Mouse (Mus musculus) midbrain, embryonic 11.5 days (tissue): ENCODE results near the gene Hspb3. TPM values are rescaled to one million over a fixed set of nuclear protein-coding genes. Genes with fewer than 3 reads are reported as not detected.

Experiments used
- ATAC-seq: fragments of 200-750 bp; cut with Nextera tagmentation; 2 replicates; pipeline ENCODE4 v1.8.0; 2017; ENCODE audit warnings: moderate TSS enrichment, moderate library complexity; ENCODE audit not compliant: low FRiP score
- DNase-seq: peaks from one replicate; pipeline ENCODE4 v3.0.0; 2015; ENCODE audit warnings: low spot score; ENCODE audit errors: missing footprints
- H3K27ac ChIP-seq: fragments of 300-500 bp; sonication (generic); 2 replicates; pipeline ENCODE4 v1.5.1; 2014; ENCODE audit warnings: low read depth, low read length
- H3K27me3 ChIP-seq: fragments of 300-500 bp; sonication (generic); 2 replicates; pipeline ENCODE4 v1.6.1; 2014; ENCODE audit warnings: mild to moderate bottlenecking, low read length, moderate library complexity, mixed read lengths; ENCODE audit not compliant: control insufficient read depth, insufficient read depth
- H3K36me3 ChIP-seq: fragments of 300-500 bp; sonication (generic); 2 replicates; pipeline ENCODE4 v1.6.1; 2014; ENCODE audit warnings: mild to moderate bottlenecking, low read length, moderate library complexity, mixed read lengths; ENCODE audit not compliant: control insufficient read depth, insufficient read depth
- H3K4me1 ChIP-seq: fragments of 300-500 bp; sonication (generic); 2 replicates; pipeline ENCODE4 v1.6.1; 2014; ENCODE audit warnings: low read length; ENCODE audit not compliant: control insufficient read depth, insufficient read depth
- H3K4me2 ChIP-seq: fragments of 300-500 bp; sonication (generic); 2 replicates; pipeline ENCODE4 v1.6.1; 2014; ENCODE audit warnings: mild to moderate bottlenecking, moderate library complexity
- H3K4me3 ChIP-seq: fragments of 300-500 bp; sonication (generic); 2 replicates; pipeline ENCODE4 v1.5.1; 2014; ENCODE audit warnings: low read depth, low read length
- H3K9ac ChIP-seq: fragments of 300-500 bp; sonication (generic); 2 replicates; pipeline ENCODE4 v1.6.1; 2014; ENCODE audit warnings: low read length
- H3K9me3 ChIP-seq: fragments of 300-500 bp; sonication (generic); 2 replicates; pipeline ENCODE4 v1.6.1; 2016; ENCODE audit warnings: low read length; ENCODE audit not compliant: control insufficient read depth
- WGBS: fragments of 180-500 bp; shearing (Covaris S2); extraction: QIAGEN DNeasy Blood & Tissue Kit; methylation state at CpG from one replicate; pipeline ENCODE4 v1.1.7; 2014; 5-methylcytosine and 5-hydroxymethylcytosine counted together
- polyA plus RNA-seq: library from polyadenylated mRNA; unstranded; fragments of >200 nt; fragmentation: Nextera tagmentation; extraction: Ambion mirVana; gene quantifications from 2 replicates; pipeline ENCODE4 v1.2.1, GENCODE M21; 2014

Gene Hspb3
- polyA plus RNA-seq: not detected in 2 replicates

GRCm38 (mm10) chr13:113663151-113663779, at the start of gene Hspb3:
Gene Hspb3, minus strand, starts transcription at chr13:113663676.
- Histone ChIP-seq H3K9ac (no peak within 1 kb of the TSS), H3K36me3 (no peaks in the 10 kb centered on the region), H3K27ac (no peak within 1 kb of the TSS), H3K27me3 (no peaks in the 10 kb centered on the region), H3K9me3 (no peaks in the 10 kb centered on the region), H3K4me3 (no peak within 1 kb of the TSS), H3K4me2 (no peak within 1 kb of the TSS), H3K4me1 (no peaks in the 10 kb centered on the region)
- 82% methylated on average over 28 of the region's 28 CpGs for WGBS
- ATAC-seq: no peak
- no peak for DNase-seq

GRCm38 (mm10) chr13:113713186-113713585, 49.7 kb upstream of the Hspb3 start:
- DNase-seq (no peak), ATAC-seq (no peak)
- WGBS: 74% methylated on average over 3 of the region's 3 CpGs
- H3K36me3 ChIP-seq: no peaks in the 10 kb centered on the region
- H3K4me1 ChIP-seq: no peaks in the 10 kb centered on the region
- no peak overlapping the region for H3K27ac ChIP-seq
- no peaks in the 10 kb centered on the region for H3K27me3 ChIP-seq
- no peak overlapping the region for H3K4me2 ChIP-seq
- H3K9me3 ChIP-seq: no peaks in the 10 kb centered on the region
- H3K4me3 ChIP-seq: no peak overlapping the region
- H3K9ac ChIP-seq: no peak overlapping the region

- H3K27ac ChIP-seq: no peak overlapping the region
- peak; percentile 88 for ATAC-seq
- H3K9ac ChIP-seq: no peak overlapping the region
- no peak overlapping the region for H3K4me2 ChIP-seq
- H3K4me1 ChIP-seq: peaks cover 4% of the 10 kb centered on the region; the same call in 1 of the 2 replicates
- H3K9me3 ChIP-seq: no peaks in the 10 kb centered on the region
- DNase-seq: no peak
- WGBS: 7% methylated on average over 4 of the region's 4 CpGs
- H3K4me3 ChIP-seq: no peak overlapping the region
- H3K36me3 ChIP-seq: no peaks in the 10 kb centered on the region
- no peaks in the 10 kb centered on the region for H3K27me3 ChIP-seq
Measured at GRCm38 (mm10) chr13:113706183-113706582, 42.7 kb upstream of the Hspb3 start.

- H3K27me3 ChIP-seq: no peaks in the 10 kb centered on the region
- no peak overlapping the region for H3K4me3 ChIP-seq
- H3K9me3 ChIP-seq: no peaks in the 10 kb centered on the region
- no peak overlapping the region for H3K9ac ChIP-seq
- 78% methylated on average over 3 of the region's 3 CpGs for WGBS
- H3K4me2 ChIP-seq: no peak overlapping the region
- ATAC-seq (no peak), DNase-seq (no peak)
- peaks cover 6% of the 10 kb centered on the region for H3K4me1 ChIP-seq
- H3K27ac ChIP-seq: no peak overlapping the region
- no peaks in the 10 kb centered on the region for H3K36me3 ChIP-seq
Measured at GRCm38 (mm10) chr13:113701185-113701584, 37.7 kb upstream of the Hspb3 start.

GRCm38 (mm10) chr13:113699928-113700327, 36.5 kb upstream of the Hspb3 start:
- DNase-seq (peak; percentile 45), ATAC-seq (no peak)
- Histone ChIP-seq H3K36me3 (no peaks in the 10 kb centered on the region), H3K4me3 (no peak overlapping the region), H3K9me3 (no peaks in the 10 kb centered on the region), H3K27ac (no peak overlapping the region), H3K9ac (no peak overlapping the region), H3K4me1 (peaks cover 4% of the 10 kb centered on the region), H3K27me3 (no peaks in the 10 kb centered on the region), H3K4me2 (no peak overlapping the region)
- 88% methylated on average over 8 of the region's 8 CpGs for WGBS

GRCm38 (mm10) chr13:113699415-113699873, 36.0 kb upstream of the Hspb3 start:
- Histone ChIP-seq H3K4me3 (no peak overlapping the region), H3K9me3 (no peaks in the 10 kb centered on the region), H3K27me3 (no peaks in the 10 kb centered on the region), H3K4me2 (no peak overlapping the region), H3K9ac (no peak overlapping the region), H3K36me3 (no peaks in the 10 kb centered on the region), H3K27ac (no peak overlapping the region), H3K4me1 (peaks cover 4% of the 10 kb centered on the region)
- ATAC-seq: peak; percentile 78
- WGBS: 25% methylated on average over 11 of the region's 11 CpGs
- peak; percentile 83 for DNase-seq

GRCm38 (mm10) chr13:113696838-113697321, 33.4 kb upstream of the Hspb3 start:
- no peaks in the 10 kb centered on the region for H3K36me3 ChIP-seq

GRCm38 (mm10) chr13:113693383-113693782, 29.9 kb upstream of the Hspb3 start:
- 23% methylated on average over 6 of the region's 6 CpGs for WGBS
- Histone ChIP-seq H3K4me2 (no peak overlapping the region), H3K9me3 (no peaks in the 10 kb centered on the region), H3K27me3 (no peaks in the 10 kb centered on the region), H3K4me3 (no peak overlapping the region), H3K27ac (no peak overlapping the region), H3K4me1 (no peaks in the 10 kb centered on the region), H3K9ac (no peak overlapping the region), H3K36me3 (no peaks in the 10 kb centered on the region)
- ATAC-seq (peak; percentile 72; the same call in 1 of the 2 replicates), DNase-seq (peak; percentile 89)

More at GRCm38 (mm10) chr13:113696838-113697321, 33.4 kb upstream of the Hspb3 start:
- Histone ChIP-seq H3K27me3 (no peaks in the 10 kb centered on the region), H3K9me3 (no peaks in the 10 kb centered on the region), H3K4me2 (no peak overlapping the region), H3K9ac (no peak overlapping the region), H3K4me1 (peaks cover 4% of the 10 kb centered on the region), H3K27ac (no peak overlapping the region), H3K4me3 (no peak overlapping the region)
- ATAC-seq (no peak), DNase-seq (no peak)
- 76% methylated on average over 4 of the region's 4 CpGs for WGBS

GRCm38 (mm10) chr13:113691644-113692043, 28.2 kb upstream of the Hspb3 start:
- H3K36me3 ChIP-seq: no peaks in the 10 kb centered on the region
- H3K4me3 ChIP-seq: no peak overlapping the region
- no peaks in the 10 kb centered on the region for H3K9me3 ChIP-seq
- H3K27me3 ChIP-seq: no peaks in the 10 kb centered on the region
- WGBS: 67% methylated on average over 9 of the region's 9 CpGs
- DNase-seq (peak; percentile 79), ATAC-seq (no peak)
- H3K4me1 ChIP-seq: no peaks in the 10 kb centered on the region
- no peak overlapping the region for H3K4me2 ChIP-seq
- no peak overlapping the region for H3K27ac ChIP-seq
- no peak overlapping the region for H3K9ac ChIP-seq
